Mouse (Mus musculus) liver, postnatal 0 days (tissue): ENCODE data around the gene Foxn2.

Experiments used
- CTCF ChIP-seq: sonication (generic); IDR thresholded peaks from 2 replicates; pipeline ENCODE4 v1.5.1; 2016; ENCODE audit warnings: antibody characterized with exemption, low read depth
- EP300 ChIP-seq: IDR thresholded peaks from 2 replicates; pipeline ENCODE4 v1.6.1; 2016; ENCODE audit warnings: antibody characterized with exemption, low read depth, mild to moderate bottlenecking

- TF ChIP-seq CTCF (peak; percentile 64), EP300 (no peak)
These were observed 87.3 kb downstream of the Foxn2 start for GRCm38 (mm10) chr17:88527781-88528180.
